Mouse (Mus musculus): Measurements from ENCODE around the gene Csrp2. TPM values are rescaled to one million over a fixed set of nuclear protein-coding genes. Genes with fewer than 3 reads are reported as not detected.

Gene Csrp2
- 154 and 172 TPM in 2 replicates for polyA plus RNA-seq (2014; fragmentation: Nextera tagmentation; extraction: Ambion mirVana)

DNA sequence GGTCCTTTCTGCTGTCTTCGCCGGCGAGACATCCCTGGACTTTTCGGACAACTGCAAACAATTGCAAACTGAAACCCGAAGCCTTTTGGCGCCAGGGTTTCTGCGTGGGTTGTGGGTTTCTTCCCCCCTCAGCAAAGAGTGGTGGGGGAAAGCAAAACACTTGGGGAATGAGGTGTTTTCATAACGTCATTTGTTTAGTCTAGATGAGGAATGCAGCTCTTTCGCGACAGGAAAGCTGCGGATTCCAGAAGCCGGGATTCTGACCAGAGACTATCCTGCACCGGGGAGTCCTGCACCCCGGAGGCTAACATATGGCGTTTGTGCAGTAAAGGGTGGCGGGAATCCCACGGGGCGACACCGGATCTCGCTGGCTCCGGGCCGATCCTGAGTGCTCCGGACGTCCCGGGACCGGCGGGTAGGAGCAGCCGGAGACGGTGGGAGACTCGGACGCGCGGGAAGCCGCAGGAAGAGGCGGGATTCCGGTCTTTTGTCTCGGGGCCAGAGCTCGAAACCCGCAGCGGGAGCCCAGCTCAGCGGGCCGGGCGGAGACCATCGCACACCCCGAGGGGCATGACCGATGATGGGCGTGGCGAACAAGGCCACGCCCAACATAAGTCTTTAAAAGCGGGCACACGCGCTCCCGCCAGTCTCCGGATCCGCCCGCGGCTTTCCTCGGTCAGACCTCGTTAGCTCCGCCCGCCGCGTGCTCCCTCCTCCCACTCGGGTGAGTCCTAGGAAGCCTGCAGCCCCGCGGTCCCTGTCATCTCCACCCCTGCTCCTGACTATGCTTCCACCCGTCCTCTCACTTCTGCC is at the start of gene Csrp2:
TSS of gene Csrp2 (plus strand) at position 259 of the 813 bp plus-strand sequence.
- TF ChIP-seq CTCF (IDR thresholded peaks at IDR 0.05; ENCODE audit: low read depth): no peak
- H3K27ac ChIP-seq (ENCODE audit: low read depth): peak within 1 kb of the TSS; percentile 97
- H3K9ac ChIP-seq: peak within 1 kb of the TSS; percentile 73
- DNase-seq (peak; percentile 99), ATAC-seq (ENCODE audit: insufficient read depth) (peak; percentile 95)
- under 1% methylated on average over 67 of the region's 67 CpGs for WGBS
- H3K4me2 ChIP-seq: peak within 1 kb of the TSS; percentile 88
- no peaks in the 10 kb centered on the region for H3K36me3 ChIP-seq (ENCODE audit: insufficient read depth)
- 0 out of 2 replicates have a peak, but pooled peaks cover 9% of the 10 kb centered on the region for H3K4me1 ChIP-seq (ENCODE audit: insufficient read depth)
- H3K9me3 ChIP-seq (ENCODE audit: low read depth, low read length): no peaks in the 10 kb centered on the region
- H3K27me3 ChIP-seq (ENCODE audit: insufficient read depth, low read length): no peaks in the 10 kb centered on the region
- peak within 1 kb of the TSS; percentile 67 for H3K4me3 ChIP-seq (ENCODE audit: low read depth, low read length)

DNA sequence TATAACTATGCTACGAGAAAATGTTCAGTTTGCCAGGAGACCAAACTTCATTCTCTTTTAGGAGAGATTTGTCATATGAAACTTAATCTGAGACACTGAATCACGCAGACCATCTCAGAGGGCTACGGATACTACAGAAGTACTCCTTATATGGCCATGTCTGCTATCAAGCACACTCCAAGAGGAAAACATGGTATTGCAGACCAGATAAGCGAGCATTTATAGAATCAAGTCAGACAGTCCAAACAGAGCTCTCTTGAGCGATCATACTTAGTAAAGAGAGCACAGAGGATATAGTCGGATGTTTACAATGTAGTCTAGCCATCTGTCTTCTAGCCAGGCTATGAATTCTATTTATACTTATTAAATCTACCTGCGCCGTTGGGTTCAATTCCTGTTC is 44.7 kb upstream of the Csrp2 start:
- Histone ChIP-seq H3K36me3 (ENCODE audit: insufficient read depth) (no peaks in the 10 kb centered on the region), H3K9ac (no peak overlapping the region), H3K9me3 (ENCODE audit: low read depth, low read length) (no peaks in the 10 kb centered on the region), H3K4me3 (ENCODE audit: low read depth, low read length) (no peak overlapping the region), H3K27me3 (ENCODE audit: insufficient read depth, low read length) (no peaks in the 10 kb centered on the region), H3K4me2 (no peak overlapping the region), H3K4me1 (ENCODE audit: insufficient read depth) (peaks cover 12% of the 10 kb centered on the region), H3K27ac (ENCODE audit: low read depth) (no peak overlapping the region)
- ATAC-seq (ENCODE audit: insufficient read depth) (no peak), DNase-seq (peak; percentile 40)
- 47% methylated on average over 8 of the region's 8 CpGs for WGBS
- no peak for TF ChIP-seq CTCF (IDR thresholded peaks at IDR 0.05; ENCODE audit: low read depth)

DNA sequence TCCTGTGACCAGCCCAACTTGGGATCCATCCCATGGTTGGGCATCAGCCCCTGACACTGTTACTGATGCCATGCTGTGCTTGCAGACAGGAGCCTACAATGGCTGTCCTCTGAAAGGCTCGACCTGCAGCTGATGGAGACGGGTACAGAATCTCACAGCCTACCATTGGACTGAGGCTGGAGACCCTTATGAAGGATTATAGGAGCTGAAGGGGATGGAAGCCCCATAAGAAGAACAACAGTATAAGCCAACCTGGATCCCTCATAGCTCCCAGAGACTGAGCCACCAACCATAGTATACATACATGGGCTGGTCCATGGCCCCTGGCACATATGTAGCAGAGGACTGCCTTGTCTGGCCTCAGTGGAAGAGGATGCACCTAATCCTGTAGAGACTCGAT is 42.6 kb upstream of the Csrp2 start:
- Histone ChIP-seq H3K9ac (no peak overlapping the region), H3K36me3 (ENCODE audit: insufficient read depth) (no peaks in the 10 kb centered on the region), H3K27ac (ENCODE audit: low read depth) (no peak overlapping the region), H3K4me2 (no peak overlapping the region), H3K9me3 (ENCODE audit: low read depth, low read length) (no peaks in the 10 kb centered on the region), H3K27me3 (ENCODE audit: insufficient read depth, low read length) (no peaks in the 10 kb centered on the region), H3K4me1 (ENCODE audit: insufficient read depth) (peaks cover 13% of the 10 kb centered on the region), H3K4me3 (ENCODE audit: low read depth, low read length) (no peak overlapping the region)
- ATAC-seq (ENCODE audit: insufficient read depth) (no peak), DNase-seq (no peak)
- TF ChIP-seq CTCF (IDR thresholded peaks at IDR 0.05; ENCODE audit: low read depth): no peak
- WGBS: 89% methylated on average over 3 of the region's 3 CpGs

DNA sequence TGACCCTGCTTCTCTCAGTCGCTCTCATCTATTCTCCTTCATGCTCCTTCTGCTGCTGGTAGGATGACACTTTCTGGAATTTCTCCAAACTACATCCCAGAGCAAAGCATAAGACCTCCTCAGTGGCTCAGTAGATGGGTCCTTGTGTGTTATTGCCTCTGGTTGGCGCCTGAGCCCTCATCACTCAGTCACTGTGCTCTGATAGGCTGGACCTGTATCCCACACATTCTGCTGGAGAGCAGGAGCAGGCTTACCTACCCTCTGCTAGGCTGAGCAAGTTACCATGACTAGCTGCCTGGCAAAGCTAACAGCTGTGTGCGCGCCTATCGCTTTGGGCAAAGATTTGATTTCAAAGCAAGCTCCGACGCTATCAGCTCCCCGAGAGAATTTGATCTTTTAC is 41.7 kb upstream of the Csrp2 start:
- Histone ChIP-seq H3K4me1 (ENCODE audit: insufficient read depth) (peaks cover 16% of the 10 kb centered on the region), H3K9me3 (ENCODE audit: low read depth, low read length) (no peaks in the 10 kb centered on the region), H3K36me3 (ENCODE audit: insufficient read depth) (no peaks in the 10 kb centered on the region), H3K4me3 (ENCODE audit: low read depth, low read length) (no peak overlapping the region), H3K4me2 (no peak overlapping the region), H3K27me3 (ENCODE audit: insufficient read depth, low read length) (no peaks in the 10 kb centered on the region), H3K9ac (no peak overlapping the region), H3K27ac (ENCODE audit: low read depth) (no peak overlapping the region)
- whole genome bisulfite sequencing: 62% methylated on average over 8 of the region's 8 CpGs
- ATAC-seq (ENCODE audit: insufficient read depth) (0 out of 2 replicates have a peak, but pooled peaks have one; percentile 11), DNase-seq (peak; percentile 41)
- no peak for TF ChIP-seq CTCF (IDR thresholded peaks at IDR 0.05; ENCODE audit: low read depth)

DNA sequence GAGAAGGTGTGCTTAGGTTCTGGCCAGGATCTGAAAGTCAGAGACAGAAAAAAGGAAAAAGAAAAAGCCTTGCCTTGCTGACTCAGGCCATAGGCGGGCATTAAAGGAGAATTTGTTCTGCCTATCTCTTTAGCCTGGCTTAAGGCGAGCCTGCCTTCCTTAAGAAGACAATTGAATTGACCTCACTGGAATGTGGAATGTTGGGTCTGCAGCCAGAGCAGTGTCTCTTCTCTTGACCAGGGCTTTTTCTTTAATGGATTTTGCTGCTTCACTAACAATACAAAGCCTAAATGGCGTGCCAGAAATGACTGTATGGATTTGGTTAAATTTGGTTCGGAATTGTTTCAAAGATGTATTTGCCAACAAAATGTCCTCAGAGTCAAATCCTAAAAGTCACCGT is 40.9 kb upstream of the Csrp2 start:
- DNase-seq: peak; percentile 53
- no peaks in the 10 kb centered on the region for H3K36me3 ChIP-seq (ENCODE audit: insufficient read depth)
- TF ChIP-seq CTCF (IDR thresholded peaks at IDR 0.05; ENCODE audit: low read depth): no peak
- no peaks in the 10 kb centered on the region for H3K9me3 ChIP-seq (ENCODE audit: low read depth, low read length)
- no peak overlapping the region; the same call in 1 of the 2 replicates for H3K4me2 ChIP-seq
- peak overlapping the region; percentile 79 for H3K27ac ChIP-seq (ENCODE audit: low read depth)
- H3K9ac ChIP-seq: no peak overlapping the region
- H3K4me3 ChIP-seq (ENCODE audit: low read depth, low read length): no peak overlapping the region
- 18% methylated on average over 5 of the region's 5 CpGs for WGBS
- H3K4me1 ChIP-seq (ENCODE audit: insufficient read depth): peaks cover 16% of the 10 kb centered on the region
- ATAC-seq (ENCODE audit: insufficient read depth): no peak
- H3K27me3 ChIP-seq (ENCODE audit: insufficient read depth, low read length): no peaks in the 10 kb centered on the region

DNA sequence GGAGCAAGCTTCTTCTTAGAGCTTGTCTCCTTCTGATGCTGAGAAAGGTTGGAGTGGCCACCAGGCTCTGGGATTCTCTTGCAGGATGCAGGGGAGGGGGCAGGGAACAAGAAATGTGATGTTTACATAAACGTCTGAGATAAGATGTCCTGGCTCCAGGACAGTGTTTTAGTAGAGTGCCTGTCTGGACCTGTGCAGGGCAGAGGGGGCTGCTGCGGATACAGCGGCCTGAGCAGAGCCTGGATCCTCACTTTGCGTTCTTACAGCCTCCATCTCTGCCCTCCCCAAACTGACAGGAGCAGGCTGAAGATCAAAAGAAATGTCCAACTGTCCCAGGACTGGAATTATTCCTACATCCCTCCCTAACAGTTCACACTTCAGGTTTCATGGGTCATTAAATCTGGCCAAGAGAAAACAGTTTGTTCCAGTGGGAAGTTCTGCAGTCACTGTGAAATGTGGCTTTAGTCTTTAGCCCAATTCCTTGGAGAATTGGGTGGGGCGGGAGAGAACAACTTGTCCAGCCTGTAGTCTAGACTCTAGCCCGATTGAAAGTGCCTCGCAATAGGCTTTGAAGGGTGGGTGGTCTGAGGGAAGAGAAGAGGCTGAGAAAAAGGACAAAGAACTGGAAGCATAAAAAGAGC is 40.0 kb upstream of the Csrp2 start:
- H3K4me3 ChIP-seq (ENCODE audit: low read depth, low read length): no peak overlapping the region
- DNase-seq (peak; percentile 70), ATAC-seq (ENCODE audit: insufficient read depth) (peak; percentile 87)
- H3K4me1 ChIP-seq (ENCODE audit: insufficient read depth): peaks cover 16% of the 10 kb centered on the region
- H3K9me3 ChIP-seq (ENCODE audit: low read depth, low read length): no peaks in the 10 kb centered on the region
- no peak for TF ChIP-seq CTCF (IDR thresholded peaks at IDR 0.05; ENCODE audit: low read depth)
- H3K27ac ChIP-seq (ENCODE audit: low read depth): peak overlapping the region; percentile 79; the same call in 1 of the 2 replicates
- H3K36me3 ChIP-seq (ENCODE audit: insufficient read depth): no peaks in the 10 kb centered on the region
- H3K9ac ChIP-seq: no peak overlapping the region
- 15% methylated on average over 7 of the region's 7 CpGs for WGBS
- H3K4me2 ChIP-seq: 0 out of 2 replicates have a peak overlapping the region, but pooled peaks have one; percentile 7
- H3K27me3 ChIP-seq (ENCODE audit: insufficient read depth, low read length): no peaks in the 10 kb centered on the region

DNA sequence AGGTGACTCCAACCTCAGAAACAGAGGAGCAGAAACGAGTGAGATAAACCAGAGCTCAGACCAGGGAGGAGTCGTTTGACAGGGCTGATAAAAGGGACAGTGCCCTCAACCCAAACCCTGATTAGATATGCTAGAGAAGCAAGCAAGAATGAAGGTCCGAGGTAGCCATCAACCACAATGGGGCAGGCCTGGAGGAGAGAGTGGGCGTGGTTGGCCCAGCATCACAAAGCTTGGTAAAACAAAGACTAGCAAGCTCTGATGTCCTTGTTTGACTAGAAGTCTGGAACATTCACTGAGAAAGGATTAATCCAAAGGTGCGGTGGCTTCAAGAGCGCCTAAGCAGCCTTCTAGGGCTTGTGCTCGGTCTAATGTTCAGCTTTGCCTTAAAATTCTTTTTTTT is 38.2 kb upstream of the Csrp2 start:
- Histone ChIP-seq H3K4me3 (ENCODE audit: low read depth, low read length) (no peak overlapping the region), H3K36me3 (ENCODE audit: insufficient read depth) (no peaks in the 10 kb centered on the region), H3K27ac (ENCODE audit: low read depth) (no peak overlapping the region), H3K9ac (no peak overlapping the region), H3K4me1 (ENCODE audit: insufficient read depth) (peaks cover 16% of the 10 kb centered on the region), H3K27me3 (ENCODE audit: insufficient read depth, low read length) (no peaks in the 10 kb centered on the region), H3K9me3 (ENCODE audit: low read depth, low read length) (no peaks in the 10 kb centered on the region), H3K4me2 (no peak overlapping the region)
- ATAC-seq (ENCODE audit: insufficient read depth) (no peak), DNase-seq (no peak)
- WGBS: 56% methylated on average over 7 of the region's 7 CpGs
- TF ChIP-seq CTCF (IDR thresholded peaks at IDR 0.05; ENCODE audit: low read depth): no peak

Measured in lung, embryonic 14.5 days (tissue).